Mouse (Mus musculus) G1E-ER4 (cell line): ENCODE measurements around the gene Slfn14. TPM values are rescaled to one million over a fixed set of nuclear protein-coding genes. Genes with fewer than 3 reads are reported as not detected.
A peak's percentile ranks its signal among the peaks of the same experiment; 100 is the strongest.

Experiments
- GATA1 ChIP-seq: IDR thresholded peaks from one replicate; pipeline ENCODE4 v1.8.0; 2012; ENCODE audit warnings: low read length, inconsistent platforms
- polyA plus RNA-seq: library from polyadenylated mRNA; stranded (reverse); fragments of >175 nt; gene quantifications from 2 replicates; pipeline ENCODE4 v1.2.3, GENCODE M21; 2012

Slfn14 gene
- polyA plus RNA-seq, result 0.02 TPM in 2 replicates

DNA sequence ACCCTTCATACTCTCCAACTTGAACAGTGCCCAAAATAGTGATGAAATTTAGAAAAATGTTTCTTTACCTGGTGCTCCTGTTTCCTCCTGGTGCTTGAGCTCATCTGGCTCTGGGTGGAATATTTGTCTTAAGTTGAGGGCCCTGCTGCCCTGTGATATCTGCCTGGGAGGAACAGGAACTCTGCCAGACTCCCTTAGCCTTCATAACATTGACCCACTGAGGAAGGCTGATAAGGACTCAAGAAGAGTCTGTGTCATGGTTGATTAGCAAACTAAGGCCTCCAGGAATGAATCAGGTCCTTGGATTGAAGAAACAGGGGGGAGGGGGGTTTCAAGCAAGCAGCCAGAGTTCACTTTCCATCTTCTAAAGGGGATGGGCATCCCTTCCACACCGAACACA is at the start of gene Slfn14:
Gene Slfn14, minus strand, starts transcription at position 161 of the 400 bp plus-strand sequence.
- TF ChIP-seq GATA1, result peak; percentile 73

DNA sequence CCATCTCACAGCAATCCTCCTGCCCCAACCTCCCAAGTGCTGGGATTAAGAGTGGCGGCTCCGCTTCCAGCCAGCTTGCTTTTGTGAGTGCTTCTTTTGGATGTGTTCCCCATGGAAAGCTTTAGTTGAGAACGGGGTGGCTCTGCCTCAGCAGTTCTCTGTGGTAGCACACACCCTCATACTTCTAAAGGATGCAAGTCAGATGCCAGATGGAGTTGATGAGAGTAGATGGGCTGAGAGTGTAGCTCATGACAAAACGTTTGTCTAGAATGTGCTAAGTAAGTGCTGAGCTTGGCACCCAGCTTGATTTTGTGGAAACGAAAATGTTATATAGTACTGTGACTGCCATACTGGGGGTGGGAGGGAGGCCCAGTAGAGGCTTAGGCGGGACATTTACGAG is 49.3 kb upstream of the Slfn14 start:
- no peak for TF ChIP-seq GATA1

DNA sequence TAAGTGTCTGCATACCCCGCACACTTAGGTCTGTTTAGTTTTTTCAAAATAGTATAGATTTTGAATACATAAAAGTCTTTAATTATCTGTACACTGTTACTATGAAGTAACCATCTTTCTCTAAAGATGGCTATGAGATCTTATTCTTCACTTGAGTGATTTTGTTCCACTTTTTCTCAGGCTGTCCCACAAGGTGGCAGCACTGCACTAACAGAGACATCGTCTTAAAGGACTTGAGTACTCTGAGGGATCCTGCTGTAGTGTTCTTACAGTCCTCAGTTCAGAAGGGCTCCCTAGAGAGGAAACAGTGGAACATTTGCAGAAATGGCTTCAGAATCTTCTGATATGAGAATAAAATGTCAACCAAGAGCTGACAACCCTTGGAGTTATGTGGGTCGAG is 40.9 kb upstream of the Slfn14 start:
- no peak for TF ChIP-seq GATA1

DNA sequence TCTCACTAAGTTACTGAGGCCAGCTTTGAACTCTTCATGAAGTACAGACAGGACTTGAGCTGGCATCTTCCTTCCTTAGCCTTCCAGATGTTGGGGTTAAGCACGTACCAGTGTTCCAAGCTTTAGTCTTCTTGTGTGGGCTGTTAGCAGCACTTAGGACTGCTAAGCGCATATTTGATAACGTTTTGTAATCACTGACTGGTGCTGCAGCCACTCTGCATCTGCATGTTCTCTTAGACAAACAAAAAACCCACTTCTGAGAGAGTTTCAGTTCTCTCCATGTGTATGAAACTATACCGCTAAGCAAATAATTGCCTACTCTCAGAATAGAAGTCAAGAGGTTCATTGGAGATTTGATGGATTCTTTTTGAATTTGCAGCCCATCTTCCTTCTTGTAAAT is 32.5 kb upstream of the Slfn14 start:
- TF ChIP-seq GATA1, result no peak

- no peak for TF ChIP-seq GATA1
These were observed 25.9 kb upstream of the Slfn14 start for GRCm38 (mm10) chr11:83312471-83312870.

GRCm38 (mm10) chr11:83306700-83307253 is 20.3 kb upstream of the Slfn14 start:
- TF ChIP-seq GATA1, result no peak

GRCm38 (mm10) chr11:83304485-83304884 is 18.0 kb upstream of the Slfn14 start:
- no peak for TF ChIP-seq GATA1

DNA sequence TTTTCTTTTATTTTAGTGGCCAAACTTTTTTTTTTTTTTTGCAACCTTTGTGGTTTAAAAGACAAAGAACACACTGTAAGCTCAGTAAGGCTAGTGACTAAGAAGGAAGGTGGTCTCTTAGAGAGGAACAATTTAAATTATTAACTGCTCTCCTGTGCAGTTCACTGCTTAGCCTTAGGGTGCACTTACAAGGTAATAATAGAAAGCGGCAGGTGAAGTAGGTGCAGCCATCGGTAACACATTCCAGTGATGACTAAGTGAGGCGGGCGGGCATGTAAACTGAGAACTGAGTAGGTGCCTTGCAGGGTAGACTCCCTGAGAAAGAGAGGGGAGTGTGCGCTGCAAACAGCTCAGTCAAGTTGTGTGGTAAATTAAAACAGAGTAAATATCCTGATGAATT is 17.2 kb upstream of the Slfn14 start:
- no peak for TF ChIP-seq GATA1

DNA sequence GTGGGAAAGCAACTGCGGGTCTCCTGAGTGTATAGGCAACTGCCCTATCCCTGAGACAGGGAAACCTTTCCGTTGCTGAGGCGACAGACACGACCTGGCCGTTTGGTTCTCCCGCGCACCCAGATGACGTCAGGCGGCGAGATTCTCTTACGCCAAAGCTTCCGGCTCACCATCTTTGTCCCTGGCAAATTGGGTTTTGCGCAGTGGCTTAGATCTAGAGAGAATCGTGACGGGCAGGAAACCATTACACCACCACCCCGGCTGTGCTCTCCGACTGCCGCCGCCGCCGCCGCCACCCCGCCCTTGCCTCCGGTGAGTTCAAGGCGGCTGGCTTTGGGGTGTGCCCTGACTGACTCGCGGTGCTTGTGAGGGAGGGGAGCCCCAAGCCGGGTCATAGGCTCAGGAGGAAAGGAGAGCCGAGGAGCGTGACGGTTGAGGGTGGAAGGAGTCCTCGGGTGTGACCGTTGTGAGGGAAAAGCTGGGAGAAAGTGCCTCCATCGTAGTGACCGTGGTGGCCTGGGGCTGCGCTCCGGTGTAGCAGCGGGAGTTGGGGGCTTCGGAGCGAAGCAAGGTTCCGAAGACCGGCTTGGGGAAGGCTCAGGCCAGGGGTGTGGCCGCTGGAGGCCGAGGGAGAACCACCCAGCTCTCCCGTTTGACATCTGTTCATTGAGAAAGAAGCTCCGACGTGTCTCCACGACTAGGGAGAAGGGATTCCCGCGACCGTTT is 16.2 kb upstream of the Slfn14 start, which contains the start of gene Pex12:
Gene Pex12, minus strand, starts transcription at position 61 of the 726 bp plus-strand sequence.
- TF ChIP-seq GATA1, result no peak

DNA sequence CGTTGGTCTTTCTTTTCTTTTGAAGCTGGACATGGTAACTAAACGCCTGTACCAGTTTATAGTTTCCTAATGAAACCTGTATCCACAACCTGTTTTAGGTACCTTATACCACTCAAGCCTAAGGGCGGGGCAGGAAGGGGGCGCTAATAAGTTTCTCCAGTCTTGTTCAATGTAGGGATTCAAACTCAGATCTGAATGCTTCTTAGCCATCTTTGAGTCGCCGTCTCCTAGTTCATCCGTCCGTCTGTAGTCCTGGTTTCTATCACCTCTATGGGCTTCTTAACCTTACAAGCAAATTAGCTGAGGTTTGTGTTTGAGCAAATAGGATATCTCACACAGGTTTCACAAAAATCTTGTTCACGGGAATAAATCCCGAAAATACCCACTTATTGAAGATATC is 15.6 kb upstream of the Slfn14 start:
- TF ChIP-seq GATA1, result no peak

GRCm38 (mm10) chr11:83301431-83301831 is 14.9 kb upstream of the Slfn14 start:
- no peak for TF ChIP-seq GATA1

DNA sequence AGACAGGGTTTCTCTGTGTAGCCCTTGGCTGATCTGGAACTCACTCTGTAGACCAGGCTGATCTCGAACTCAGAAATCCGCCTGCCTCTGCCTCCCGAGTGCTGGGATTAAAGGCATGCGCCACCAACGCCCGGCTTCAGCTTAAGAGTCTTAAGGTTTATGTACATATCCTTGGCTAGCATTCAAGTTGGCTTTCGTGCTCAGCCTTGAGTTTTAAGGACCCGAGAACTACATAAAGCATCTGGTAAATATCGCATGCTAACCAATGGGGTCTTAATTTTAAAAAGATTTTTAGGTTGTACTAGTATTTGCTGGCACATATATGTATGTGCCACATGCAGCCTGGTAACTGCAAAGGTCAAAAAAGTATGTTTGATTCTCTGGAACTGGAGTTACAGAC is 13.2 kb upstream of the Slfn14 start:
- TF ChIP-seq GATA1, result no peak

DNA sequence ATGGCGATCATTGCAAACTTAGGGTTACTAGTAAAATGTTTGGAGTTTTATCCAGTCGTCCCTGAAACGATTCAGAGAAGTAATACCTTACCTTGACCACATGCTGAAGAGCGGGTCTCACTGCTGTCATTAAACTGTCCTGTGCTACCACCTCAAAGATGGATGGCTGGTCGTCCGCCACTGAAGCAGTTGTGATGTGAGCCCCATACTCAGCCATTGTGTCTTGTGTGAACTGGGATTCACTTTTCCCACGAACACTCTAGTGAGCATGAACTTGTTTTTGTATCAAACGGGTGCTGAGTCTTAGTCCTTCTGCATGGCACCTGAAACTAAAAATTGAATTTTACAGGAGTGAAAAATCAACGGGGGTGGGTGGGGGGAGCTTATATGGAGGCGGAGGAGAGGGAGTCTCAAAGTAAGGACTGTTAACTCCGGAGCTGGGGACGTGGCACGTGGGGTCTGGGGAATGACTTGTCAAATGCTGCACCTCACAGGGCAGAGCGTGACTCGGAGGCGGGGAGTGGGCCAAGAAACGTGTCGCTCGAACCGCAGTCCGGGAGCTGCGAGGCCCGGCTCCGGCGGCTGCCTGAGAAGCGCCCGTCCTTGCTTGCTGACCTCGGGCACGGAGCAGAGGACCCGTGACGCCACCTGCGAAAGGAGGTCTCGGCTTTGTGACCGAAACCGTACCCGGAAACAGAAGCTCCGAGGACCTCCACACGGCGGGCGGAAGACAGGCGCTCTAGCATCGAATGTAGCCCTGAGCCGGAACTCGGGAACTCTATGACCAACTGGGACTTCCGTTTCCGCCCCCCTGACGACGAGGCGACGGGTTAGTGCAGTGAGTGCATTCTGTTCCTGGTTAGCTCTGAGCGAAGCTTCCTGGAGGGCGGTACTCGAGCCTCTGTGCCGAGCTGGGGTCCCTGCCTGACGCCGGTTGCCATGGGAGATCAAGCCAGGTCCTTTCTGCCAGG is 12.0 kb upstream of the Slfn14 start, which contains the start of gene Ap2b1:
Gene Ap2b1, plus strand, starts transcription at position 800 of the 971 bp plus-strand sequence.
- TF ChIP-seq GATA1, result no peak

DNA sequence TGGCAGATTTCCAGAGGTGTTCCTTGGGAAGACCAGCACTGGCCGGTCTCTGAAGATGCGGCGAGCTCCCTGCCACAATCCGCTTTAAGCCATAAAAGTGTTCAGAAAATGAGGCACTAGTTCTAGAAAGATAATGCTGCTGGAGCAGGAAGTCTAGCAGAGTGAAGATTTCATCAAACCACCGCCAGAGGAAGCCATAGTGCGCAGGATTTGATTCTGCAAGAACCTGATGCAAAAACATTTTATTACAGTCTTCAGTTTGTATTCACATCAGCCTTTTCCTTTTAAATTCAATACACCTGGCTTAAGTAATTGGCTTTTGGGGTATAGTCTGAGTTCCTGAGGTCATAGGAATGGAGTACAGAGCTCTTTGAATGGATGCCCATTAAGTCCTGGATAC is 11.3 kb upstream of the Slfn14 start:
- TF ChIP-seq GATA1, result no peak

DNA sequence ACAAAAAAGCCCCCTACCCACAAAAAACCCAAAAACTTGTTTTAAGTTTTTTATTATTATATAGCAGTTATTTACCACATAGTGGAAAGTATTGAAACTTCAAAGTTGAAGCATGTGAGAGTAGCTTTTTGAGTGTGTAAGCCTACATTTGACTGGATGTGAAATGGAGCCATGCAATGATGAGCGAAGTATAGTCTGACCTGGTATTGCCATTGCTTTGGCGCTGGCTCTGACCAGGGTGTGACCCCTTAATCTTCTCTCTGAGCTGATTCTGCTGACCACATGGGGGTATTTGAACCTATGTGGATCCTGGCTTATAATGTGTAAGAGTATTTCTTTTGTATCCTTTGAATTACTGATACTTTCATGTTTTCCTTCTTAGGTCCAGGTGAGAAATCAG is 7.6 kb upstream of the Slfn14 start:
- TF ChIP-seq GATA1, result no peak

DNA sequence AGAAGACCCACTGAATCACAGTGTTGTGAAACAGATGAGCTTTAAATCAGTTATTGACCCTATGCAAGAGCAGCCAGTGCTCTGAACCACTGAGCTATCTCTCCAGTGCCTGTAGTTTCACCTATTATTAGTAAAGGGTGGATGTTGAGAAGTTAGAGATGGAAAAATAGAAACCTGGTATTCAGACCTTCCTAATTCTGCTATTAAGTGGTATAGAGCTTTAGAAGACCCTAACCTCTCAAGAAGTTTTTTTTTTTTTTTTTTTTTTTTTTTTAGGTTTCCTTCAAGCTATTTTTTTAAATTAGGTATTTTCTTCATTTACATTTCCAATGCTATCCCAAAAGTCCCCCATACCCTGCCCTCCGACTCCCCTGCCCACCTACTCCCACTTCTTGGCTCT is 6.7 kb upstream of the Slfn14 start:
- TF ChIP-seq GATA1, result no peak

- TF ChIP-seq GATA1, result no peak
These were observed 5.7 kb upstream of the Slfn14 start for GRCm38 (mm10) chr11:83292251-83292587.
